15 mouse cellular contexts compared by ENCODE assay signal in genomic region chr9:95599399-95599798, GRCm38 (mm10). TPM values are rescaled to one million over a fixed set of nuclear protein-coding genes. Genes with fewer than 3 reads are reported as not detected.
DNase-seq lines count a peak whose midpoint lies in the region; ATAC-seq and TF ChIP-seq lines count a peak whose summit lies in the region.
"Had no signal": no experiment of that assay in that cellular context is flagged by ENCODE, and none has a peak within 500 bp of the region (broad histone marks: within the 10 kb centered on the region; RNA-seq: fewer than 3 reads in every experiment).

No protein-coding gene starts in this region.

- no peaks in the 10 kb centered on the region for H3K9me3 ChIP-seq in lung, embryonic 14.5 days (ENCODE audit: low read depth, low read length)
- H3K9me3 ChIP-seq in stomach, postnatal 0 days (ENCODE audit: control insufficient read depth, low read length) = no peaks in the 10 kb centered on the region
- H3K9me3 ChIP-seq in forebrain, postnatal 0 days (ENCODE audit: low read length) = no peaks in the 10 kb centered on the region
- H3K9me3 ChIP-seq: embryonic facial prominence, embryonic 12.5 days; forebrain, embryonic 15.5 days; hindbrain, embryonic 10.5 days; lung, embryonic 15.5 days; neural tube, embryonic 15.5 days had no signal

- no peak for TF ChIP-seq EP300 in heart, adult 2 months (IDR thresholded peaks at IDR 0.05; ENCODE audit: insufficient read depth, low read depth, low read length)
- TF ChIP-seq EP300 in stomach, postnatal 0 days (optimal IDR thresholded peaks at IDR 0.05) = no peak

- no peaks in the 10 kb centered on the region for H3K27me3 ChIP-seq in heart, adult 2 months (ENCODE audit: control insufficient read depth, insufficient read depth, low read length)
- H3K27me3 ChIP-seq in lung, embryonic 14.5 days (ENCODE audit: insufficient read depth, low read length) = no peaks in the 10 kb centered on the region
- H3K27me3 ChIP-seq in stomach, postnatal 0 days (ENCODE audit: control insufficient read depth, insufficient read depth, low read length) = 0 out of 2 replicates have a peak, but pooled peaks cover 3% of the 10 kb centered on the region
- H3K27me3 ChIP-seq in forebrain, postnatal 0 days (ENCODE audit: insufficient read depth, low read length) = no peaks in the 10 kb centered on the region
- H3K27me3 ChIP-seq: embryonic facial prominence, embryonic 12.5 days; forebrain, embryonic 15.5 days had no signal

- TF ChIP-seq CTCF in heart, adult 2 months (IDR thresholded peaks at IDR 0.05) = peak; percentile 62
- peak; percentile 40 for TF ChIP-seq CTCF in lung, embryonic 14.5 days (IDR thresholded peaks at IDR 0.05; ENCODE audit: low read depth)
- peak; percentile 45 for TF ChIP-seq CTCF in stomach, postnatal 0 days (IDR thresholded peaks at IDR 0.05; ENCODE audit: low read depth)
- no peak for TF ChIP-seq CTCF in forebrain, postnatal 0 days (IDR thresholded peaks at IDR 0.05; ENCODE audit: low read depth)

- no peak overlapping the region for H3K4me3 ChIP-seq in heart, adult 2 months
- H3K4me3 ChIP-seq in lung, embryonic 14.5 days (ENCODE audit: low read depth, low read length) = no peak overlapping the region
- no peak overlapping the region for H3K4me3 ChIP-seq in stomach, postnatal 0 days (ENCODE audit: low read depth, low read length)
- H3K4me3 ChIP-seq in forebrain, postnatal 0 days (ENCODE audit: low read depth, low read length) = no peak overlapping the region
- H3K4me3 ChIP-seq: embryonic facial prominence, embryonic 12.5 days; forebrain, embryonic 15.5 days; hindbrain, embryonic 10.5 days; lung, embryonic 15.5 days; neural tube, embryonic 15.5 days had no signal

- DNase-seq in heart, adult 2 months = no peak
- no peak for DNase-seq in heart, postnatal 36 days
- DNase-seq in lung, embryonic 14.5 days = no peak
- DNase-seq in lung, postnatal 36 days = no peak
- peak; percentile 8 for DNase-seq in MEL-GATA-1-ER (ENCODE audit: extremely low read depth, low read depth)
- DNase-seq in stomach, postnatal 0 days (ENCODE audit: low spot score) = no peak
- no peak for DNase-seq in forebrain, postnatal 0 days
- no peak for DNase-seq in frontal cortex, postnatal 14 days (ENCODE audit: low spot score in 2 of 2)
- DNase-seq: adrenal gland, adult 2 months had no signal

- H3K27ac ChIP-seq in heart, adult 2 months = no peak overlapping the region
- no peak overlapping the region for H3K27ac ChIP-seq in lung, embryonic 14.5 days (ENCODE audit: low read depth)
- H3K27ac ChIP-seq in stomach, postnatal 0 days (replicated peaks) = no peak overlapping the region
- H3K27ac ChIP-seq in forebrain, postnatal 0 days (ENCODE audit: low read depth, low read length) = no peak overlapping the region
- H3K27ac ChIP-seq: embryonic facial prominence, embryonic 12.5 days; forebrain, embryonic 15.5 days; hindbrain, embryonic 10.5 days; lung, embryonic 15.5 days; neural tube, embryonic 15.5 days had no signal

- H3K36me3 ChIP-seq in heart, adult 2 months (ENCODE audit: control insufficient read depth, insufficient read depth, low read length) = no peaks in the 10 kb centered on the region
- no peaks in the 10 kb centered on the region for H3K36me3 ChIP-seq in lung, embryonic 14.5 days (ENCODE audit: insufficient read depth)
- no peaks in the 10 kb centered on the region for H3K36me3 ChIP-seq in stomach, postnatal 0 days (ENCODE audit: control insufficient read depth, insufficient read depth, low read length)
- H3K36me3 ChIP-seq in forebrain, postnatal 0 days (ENCODE audit: insufficient read depth) = no peaks in the 10 kb centered on the region
- H3K36me3 ChIP-seq: embryonic facial prominence, embryonic 12.5 days; forebrain, embryonic 15.5 days; hindbrain, embryonic 10.5 days; lung, embryonic 15.5 days; neural tube, embryonic 15.5 days had no signal

- 77% methylated on average over 4 of the region's 4 CpGs for WGBS in heart, adult 2 months
- WGBS in lung, embryonic 14.5 days = 80% methylated on average over 4 of the region's 4 CpGs
- WGBS in stomach, postnatal 0 days = 84% methylated on average over 4 of the region's 4 CpGs
- 89% methylated on average over 4 of the region's 4 CpGs for WGBS in forebrain, postnatal 0 days

- H3K9ac ChIP-seq in heart, adult 2 months (ENCODE audit: low read depth, low read length) = no peak overlapping the region
- no peak overlapping the region for H3K9ac ChIP-seq in lung, embryonic 14.5 days
- H3K9ac ChIP-seq in stomach, postnatal 0 days (ENCODE audit: low read length) = no peak overlapping the region
- no peak overlapping the region for H3K9ac ChIP-seq in forebrain, postnatal 0 days
- H3K9ac ChIP-seq: embryonic facial prominence, embryonic 12.5 days; forebrain, embryonic 15.5 days; lung, embryonic 15.5 days; neural tube, embryonic 15.5 days had no signal

- H3K4me1 ChIP-seq in heart, adult 2 months (ENCODE audit: control insufficient read depth, insufficient read depth, low read length) = no peaks in the 10 kb centered on the region; the same call in 1 of the 2 replicates
- no peaks in the 10 kb centered on the region for H3K4me1 ChIP-seq in lung, embryonic 14.5 days (ENCODE audit: insufficient read depth)
- H3K4me1 ChIP-seq in stomach, postnatal 0 days (replicated peaks; ENCODE audit: control insufficient read depth, insufficient read depth) = no peaks in the 10 kb centered on the region
- no peaks in the 10 kb centered on the region for H3K4me1 ChIP-seq in forebrain, postnatal 0 days (ENCODE audit: insufficient read depth)
- H3K4me1 ChIP-seq: embryonic facial prominence, embryonic 12.5 days; forebrain, embryonic 15.5 days; lung, embryonic 15.5 days had no signal

- intact Hi-C loops in heart, adult 2 months (cut with DNase I) = loop anchor here (5.0 kb wide), 1 partner anchor 52 kb away; no protein-coding TSS in a partner anchor
- intact Hi-C loops in heart, postnatal 36 days (cut with DNase I) = no loop called here

- no peak for ATAC-seq in lung, embryonic 14.5 days (ENCODE audit: insufficient read depth)
- ATAC-seq in stomach, postnatal 0 days (ENCODE audit: low FRiP score, low TSS enrichment) = no peak
- no peak for ATAC-seq in forebrain, postnatal 0 days
- ATAC-seq: forebrain, embryonic 15.5 days; midbrain, embryonic 16.5 days had no signal

- H3K4me2 ChIP-seq in lung, embryonic 14.5 days = no peak overlapping the region
- no peak overlapping the region for H3K4me2 ChIP-seq in stomach, postnatal 0 days (replicated peaks; ENCODE audit: low read depth)
- no peak overlapping the region for H3K4me2 ChIP-seq in forebrain, postnatal 0 days (ENCODE audit: low read depth)
- H3K4me2 ChIP-seq: embryonic facial prominence, embryonic 12.5 days; forebrain, embryonic 15.5 days; lung, embryonic 15.5 days; neural tube, embryonic 15.5 days had no signal

- no peaks in the 10 kb centered on the region for H3K79me2 ChIP-seq in heart, adult 2 months (replicated peaks; ENCODE audit: control insufficient read depth, insufficient read depth, low read length)

- TF ChIP-seq POLR2A in heart, adult 2 months (IDR thresholded peaks at IDR 0.05; ENCODE audit: insufficient read depth, low read depth, low read length) = no peak

RNA-seq across cellular contexts. Expression of gene Pcolce2, which starts 38.0 kb away (rescaled TPM):
- total RNA-seq in heart, adult 2 months (2021) = 10 to 100 TPM; 27.8 to 28.7 TPM
- polyA plus RNA-seq in heart, adult 2 months (2012; rRNA removed) = 3.0 and 3.9 TPM in 2 replicates
- 10 to 100 TPM; 30.9 to 38.1 TPM for total RNA-seq in heart, postnatal 36 days (2021)
- polyA plus RNA-seq in lung, embryonic 14.5 days (2014; fragmentation: Nextera tagmentation; extraction: Ambion mirVana) = 7.1 TPM in 2 replicates
- polyA plus RNA-seq in stomach, postnatal 0 days (2015; fragmentation: Nextera tagmentation; extraction: Ambion mirVana) = 0.18 and 0.21 TPM in 2 replicates
- 1.5 and 2.2 TPM in 2 replicates for total RNA-seq in forebrain, postnatal 0 days (2014; rRNA removed)
- 1.8 and 2.5 TPM in 2 replicates for polyA plus RNA-seq in forebrain, postnatal 0 days (2015; fragmentation: Nextera tagmentation; extraction: Ambion mirVana)

RNA-seq across cellular contexts. Expression of gene Paqr9, which starts 39.9 kb away (rescaled TPM):
- total RNA-seq in heart, adult 2 months (2021) = 10 to 100 TPM; 38.5 to 42.5 TPM
- polyA plus RNA-seq in heart, adult 2 months (2012; rRNA removed) = 21.3 and 26.7 TPM in 2 replicates
- total RNA-seq in heart, postnatal 36 days (2021) = 10 to 100 TPM; 47.4 to 47.5 TPM
- 0.07 TPM in 1 of 2 replicates, not detected in the other for polyA plus RNA-seq in lung, embryonic 14.5 days (2014; fragmentation: Nextera tagmentation; extraction: Ambion mirVana)
- polyA plus RNA-seq in stomach, postnatal 0 days (2015; fragmentation: Nextera tagmentation; extraction: Ambion mirVana) = 0.11 and 0.18 TPM in 2 replicates
- total RNA-seq in forebrain, postnatal 0 days (2014; rRNA removed) = 20.8 and 26.0 TPM in 2 replicates
- 3.5 and 6.3 TPM in 2 replicates for polyA plus RNA-seq in forebrain, postnatal 0 days (2015; fragmentation: Nextera tagmentation; extraction: Ambion mirVana)
